Comparison of ENCODE assay signal across 20 mouse cellular contexts in the genomic region with DNA sequence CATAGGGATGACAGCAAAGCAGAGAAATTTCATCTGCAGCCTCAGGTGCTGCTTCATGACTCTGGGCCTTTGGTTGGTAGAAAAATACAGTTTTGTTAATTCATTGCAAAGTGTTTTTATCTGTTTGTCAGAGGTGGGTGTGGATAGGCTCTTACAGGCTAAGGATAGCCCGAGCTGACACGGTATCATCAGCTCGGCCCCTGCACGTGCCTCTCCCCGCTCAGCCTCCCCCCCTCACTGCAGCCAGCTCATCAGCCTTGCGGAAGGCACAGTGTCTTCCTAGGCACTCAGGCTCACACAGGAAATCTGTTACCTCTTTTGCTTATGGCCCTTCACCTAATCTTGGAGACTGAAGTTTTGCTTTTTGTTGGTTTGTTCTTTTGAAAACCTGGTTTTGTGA. TPM values are rescaled to one million over a fixed set of nuclear protein-coding genes. Genes with fewer than 3 reads are reported as not detected.
A peak's percentile ranks its signal among the peaks of the same experiment; 100 is the strongest.
DNase-seq lines count a peak whose midpoint lies in the region; ATAC-seq and TF ChIP-seq lines count a peak whose summit lies in the region.
"Had no signal": no experiment of that assay in that cellular context is flagged by ENCODE, and none has a peak within 500 bp of the region (broad histone marks: within the 10 kb centered on the region; RNA-seq: fewer than 3 reads in every experiment).

No protein-coding gene starts in this region.

- peak; percentile 71 for DNase-seq in liver
- DNase-seq in liver, postnatal 0 days: no peak
- no peak for DNase-seq in liver, embryonic 11.5 days (ENCODE audit: low spot score)
- no peak for DNase-seq in forebrain, postnatal 0 days
- no peak for DNase-seq in adrenal gland, postnatal 36 days
- DNase-seq in layer of hippocampus, adult 8-10 months (ENCODE audit: low spot score in 2 of 2): no peak
- DNase-seq: adrenal gland, adult 8-10 months; cerebellum, adult 11-12 months; cerebellum, adult 9-10 months; cerebellum, postnatal 25 days; gastrocnemius, adult 2 months; gastrocnemius, postnatal 25 days; heart, postnatal 10 days had no signal

- H3K36me3 ChIP-seq in liver, postnatal 0 days (replicated peaks; ENCODE audit: insufficient read depth, low read length): no peaks in the 10 kb centered on the region
- no peaks in the 10 kb centered on the region for H3K36me3 ChIP-seq in liver, embryonic 11.5 days (ENCODE audit: control insufficient read depth, insufficient read depth, low read length)
- no peaks in the 10 kb centered on the region for H3K36me3 ChIP-seq in liver, embryonic 15.5 days (replicated peaks)
- H3K36me3 ChIP-seq in forebrain, postnatal 0 days (ENCODE audit: insufficient read depth): no peaks in the 10 kb centered on the region
- H3K36me3 ChIP-seq: embryonic facial prominence, embryonic 13.5 days; hindbrain, embryonic 10.5 days; hindbrain, embryonic 15.5 days had no signal

- H3K4me3 ChIP-seq in liver, postnatal 0 days (ENCODE audit: low read depth, low read length): no peak overlapping the region
- H3K4me3 ChIP-seq in liver, embryonic 11.5 days (ENCODE audit: low read depth, low read length): no peak overlapping the region
- no peak overlapping the region for H3K4me3 ChIP-seq in liver, embryonic 15.5 days (replicated peaks)
- H3K4me3 ChIP-seq in forebrain, postnatal 0 days (ENCODE audit: low read depth, low read length): no peak overlapping the region
- H3K4me3 ChIP-seq: embryonic facial prominence, embryonic 13.5 days; forebrain, embryonic 13.5 days; gastrocnemius, adult 2 months; hindbrain, embryonic 10.5 days; hindbrain, embryonic 15.5 days had no signal

- ATAC-seq in liver, postnatal 0 days: no peak
- ATAC-seq in liver, embryonic 11.5 days (replicated peaks; ENCODE audit: low FRiP score): peak; percentile 92
- peak; percentile 86 for ATAC-seq in liver, embryonic 15.5 days (ENCODE audit: insufficient read depth)
- no peak for ATAC-seq in forebrain, postnatal 0 days
- ATAC-seq: forebrain, embryonic 13.5 days had no signal

- 0 out of 2 replicates have a peak, but pooled peaks cover 3% of the 10 kb centered on the region for H3K4me1 ChIP-seq in liver, postnatal 0 days (ENCODE audit: insufficient read depth)
- peaks cover 5% of the 10 kb centered on the region; the same call in 1 of the 2 replicates for H3K4me1 ChIP-seq in liver, embryonic 11.5 days (replicated peaks; ENCODE audit: control insufficient read depth, insufficient read depth, low read length)
- peaks cover 22% of the 10 kb centered on the region for H3K4me1 ChIP-seq in liver, embryonic 15.5 days (replicated peaks)
- no peaks in the 10 kb centered on the region for H3K4me1 ChIP-seq in forebrain, postnatal 0 days (ENCODE audit: insufficient read depth)
- H3K4me1 ChIP-seq: forebrain, embryonic 13.5 days; hindbrain, embryonic 10.5 days; hindbrain, embryonic 15.5 days had no signal

- no peak for TF ChIP-seq EP300 in liver, postnatal 0 days (IDR thresholded peaks at IDR 0.05; ENCODE audit: low read depth)

- H3K9ac ChIP-seq in liver, postnatal 0 days (replicated peaks): no peak overlapping the region
- H3K9ac ChIP-seq in liver, embryonic 11.5 days (ENCODE audit: low read depth, low read length): no peak overlapping the region
- H3K9ac ChIP-seq in liver, embryonic 15.5 days: no peak overlapping the region
- H3K9ac ChIP-seq in forebrain, postnatal 0 days: no peak overlapping the region
- H3K9ac ChIP-seq: embryonic facial prominence, embryonic 13.5 days; forebrain, embryonic 13.5 days; hindbrain, embryonic 15.5 days had no signal

- TF ChIP-seq CTCF in liver, postnatal 0 days (IDR thresholded peaks at IDR 0.05; ENCODE audit: low read depth): no peak
- no peak for TF ChIP-seq CTCF in forebrain, postnatal 0 days (IDR thresholded peaks at IDR 0.05; ENCODE audit: low read depth)

- H3K27ac ChIP-seq in liver, postnatal 0 days (ENCODE audit: low read depth): no peak overlapping the region
- H3K27ac ChIP-seq in liver, embryonic 11.5 days (ENCODE audit: low read depth, low read length): no peak overlapping the region
- H3K27ac ChIP-seq in liver, embryonic 15.5 days (replicated peaks): no peak overlapping the region
- no peak overlapping the region for H3K27ac ChIP-seq in forebrain, postnatal 0 days (ENCODE audit: low read depth, low read length)
- H3K27ac ChIP-seq: embryonic facial prominence, embryonic 13.5 days; forebrain, embryonic 13.5 days; gastrocnemius, adult 2 months; hindbrain, embryonic 10.5 days; hindbrain, embryonic 15.5 days had no signal

- 57% methylated on average over 6 of the region's 6 CpGs for WGBS in liver, postnatal 0 days (ENCODE audit: insufficient replicate concordance)
- 35% methylated on average over 6 of the region's 6 CpGs for WGBS in liver, embryonic 11.5 days
- WGBS in liver, embryonic 15.5 days (ENCODE audit: insufficient replicate concordance): 30% methylated on average over 6 of the region's 6 CpGs
- WGBS in forebrain, postnatal 0 days: 79% methylated on average over 6 of the region's 6 CpGs

- H3K27me3 ChIP-seq in liver, postnatal 0 days (ENCODE audit: insufficient read depth, low read length): no peaks in the 10 kb centered on the region
- H3K27me3 ChIP-seq in liver, embryonic 11.5 days (replicated peaks; ENCODE audit: control insufficient read depth, insufficient read depth, low read length): no peaks in the 10 kb centered on the region
- H3K27me3 ChIP-seq in liver, embryonic 15.5 days: 0 out of 2 replicates have a peak, but pooled peaks cover 4% of the 10 kb centered on the region
- no peaks in the 10 kb centered on the region for H3K27me3 ChIP-seq in forebrain, postnatal 0 days (ENCODE audit: insufficient read depth, low read length)
- H3K27me3 ChIP-seq: CH12.LX; embryonic facial prominence, embryonic 13.5 days; forebrain, embryonic 13.5 days; hindbrain, embryonic 15.5 days had no signal

- H3K9me3 ChIP-seq in liver, postnatal 0 days (ENCODE audit: low read length): no peaks in the 10 kb centered on the region
- H3K9me3 ChIP-seq in liver, embryonic 11.5 days (ENCODE audit: control insufficient read depth, low read length): no peaks in the 10 kb centered on the region
- H3K9me3 ChIP-seq in liver, embryonic 15.5 days (replicated peaks): no peaks in the 10 kb centered on the region
- no peaks in the 10 kb centered on the region for H3K9me3 ChIP-seq in forebrain, postnatal 0 days (ENCODE audit: low read length)
- H3K9me3 ChIP-seq: embryonic facial prominence, embryonic 13.5 days; forebrain, embryonic 13.5 days; hindbrain, embryonic 10.5 days; hindbrain, embryonic 15.5 days had no signal

- no peak overlapping the region for H3K4me2 ChIP-seq in liver, postnatal 0 days (ENCODE audit: low read depth, low read length)
- no peak overlapping the region for H3K4me2 ChIP-seq in liver, embryonic 11.5 days
- H3K4me2 ChIP-seq in liver, embryonic 15.5 days: peak overlapping the region; percentile 24
- H3K4me2 ChIP-seq in forebrain, postnatal 0 days (ENCODE audit: low read depth): no peak overlapping the region
- H3K4me2 ChIP-seq: embryonic facial prominence, embryonic 13.5 days; forebrain, embryonic 13.5 days; hindbrain, embryonic 15.5 days had no signal

RNA-seq across cellular contexts. Expression of gene Msh4, which starts 17.8 kb away (rescaled TPM):
- polyA plus RNA-seq in liver, postnatal 0 days (2015; fragmentation: Nextera tagmentation; extraction: Ambion mirVana): not detected in 2 replicates
- polyA plus RNA-seq in liver, embryonic 11.5 days (2014; fragmentation: Nextera tagmentation; extraction: Ambion mirVana): 0.09 and 0.11 TPM in 2 replicates
- polyA plus RNA-seq in liver, embryonic 15.5 days (2015; fragmentation: Nextera tagmentation; extraction: Ambion mirVana): 0.03 TPM in 1 of 2 replicates, not detected in the other
- total RNA-seq in forebrain, postnatal 0 days (2014; rRNA removed): 0.31 and 0.95 TPM in 2 replicates
- polyA plus RNA-seq in forebrain, postnatal 0 days (2015; fragmentation: Nextera tagmentation; extraction: Ambion mirVana): 0.05 and 0.13 TPM in 2 replicates
- under 1 TPM; 0.07 to 0.13 TPM for total RNA-seq in adrenal gland, postnatal 36 days (2021)
- under 1 TPM in 3 of 4 experiments, not detected in 1; 0.25 to 0.43 (median 0.40) TPM for total RNA-seq in layer of hippocampus, adult 8-10 months (2022)
- total RNA-seq: gastrocnemius, postnatal 25 days; granulocyte monocyte progenitor cell, adult 5-6 weeks had no signal

RNA-seq across cellular contexts. Expression of gene Rabggtb, which starts 24.7 kb away (rescaled TPM):
- 28.7 and 31.8 TPM in 2 replicates for polyA plus RNA-seq in liver, postnatal 0 days (2015; fragmentation: Nextera tagmentation; extraction: Ambion mirVana)
- polyA plus RNA-seq in liver, embryonic 11.5 days (2014; fragmentation: Nextera tagmentation; extraction: Ambion mirVana): 86.9 and 95.9 TPM in 2 replicates
- polyA plus RNA-seq in liver, embryonic 15.5 days (2015; fragmentation: Nextera tagmentation; extraction: Ambion mirVana): 36.6 and 38.2 TPM in 2 replicates
- total RNA-seq in forebrain, postnatal 0 days (2014; rRNA removed): 69.9 and 71.2 TPM in 2 replicates
- 56.9 and 58.3 TPM in 2 replicates for polyA plus RNA-seq in forebrain, postnatal 0 days (2015; fragmentation: Nextera tagmentation; extraction: Ambion mirVana)
- 100 to 1,000 TPM in 1 of 2 experiments, 10 to 100 TPM in 1; 94.1 to 114 TPM for total RNA-seq in adrenal gland, postnatal 36 days (2021)
- total RNA-seq in layer of hippocampus, adult 8-10 months (2022): 10 to 100 TPM; 67.7 to 75.4 (median 69.2) TPM

RNA-seq across cellular contexts. Expression of gene Asb17, which starts 44.1 kb away (rescaled TPM):
- 0.40 and 0.66 TPM in 2 replicates for polyA plus RNA-seq in liver, postnatal 0 days (2015; fragmentation: Nextera tagmentation; extraction: Ambion mirVana)
- 8.3 and 9.6 TPM in 2 replicates for polyA plus RNA-seq in liver, embryonic 11.5 days (2014; fragmentation: Nextera tagmentation; extraction: Ambion mirVana)
- polyA plus RNA-seq in liver, embryonic 15.5 days (2015; fragmentation: Nextera tagmentation; extraction: Ambion mirVana): 2.6 and 3.0 TPM in 2 replicates
- total RNA-seq in forebrain, postnatal 0 days (2014; rRNA removed): not detected in 2 replicates
- polyA plus RNA-seq in forebrain, postnatal 0 days (2015; fragmentation: Nextera tagmentation; extraction: Ambion mirVana): not detected in 2 replicates
- not detected for total RNA-seq in adrenal gland, postnatal 36 days (2021)
- not detected for total RNA-seq in layer of hippocampus, adult 8-10 months (2022)
- total RNA-seq: adrenal gland, adult 8-10 months; gastrocnemius, postnatal 25 days; granulocyte monocyte progenitor cell, adult 5-6 weeks; heart, postnatal 10 days had no signal
- polyA plus RNA-seq: forebrain, embryonic 13.5 days had no signal

RNA-seq across cellular contexts. Expression of gene Acadm, which starts 56.3 kb away (rescaled TPM):
- 271 and 289 TPM in 2 replicates for polyA plus RNA-seq in liver, postnatal 0 days (2015; fragmentation: Nextera tagmentation; extraction: Ambion mirVana)
- polyA plus RNA-seq in liver, embryonic 11.5 days (2014; fragmentation: Nextera tagmentation; extraction: Ambion mirVana): 68.9 and 75.3 TPM in 2 replicates
- 82.5 and 101 TPM in 2 replicates for polyA plus RNA-seq in liver, embryonic 15.5 days (2015; fragmentation: Nextera tagmentation; extraction: Ambion mirVana)
- 31.5 and 32.4 TPM in 2 replicates for total RNA-seq in forebrain, postnatal 0 days (2014; rRNA removed)
- 39.7 and 40.1 TPM in 2 replicates for polyA plus RNA-seq in forebrain, postnatal 0 days (2015; fragmentation: Nextera tagmentation; extraction: Ambion mirVana)
- total RNA-seq in adrenal gland, postnatal 36 days (2021): 100 to 1,000 TPM; 752 to 759 TPM
- 10 to 100 TPM; 42.0 to 60.0 (median 46.9) TPM for total RNA-seq in layer of hippocampus, adult 8-10 months (2022)

Comparison
In these comparisons a context has a peak if more than half of its experiments do, and no peak if none do; other contexts are left out.
1. ATAC-seq: peak in liver, embryonic 11.5 days (single experiment) and liver, embryonic 15.5 days (single experiment); none in liver, postnatal 0 days (single experiment) and forebrain, postnatal 0 days (single experiment).